Mouse (Mus musculus) C2C12 (cell line): Measurements from ENCODE around the gene Gpatch2l.

ENCODE experiments used
- CEBPB ChIP-seq: IDR thresholded peaks from one replicate; pipeline ENCODE4 v1.6.1; 2011; ENCODE audit warnings: low read depth, mild to moderate bottlenecking, control low read depth, moderate library complexity
- CTCF ChIP-seq: IDR thresholded peaks from one replicate; pipeline ENCODE4 v1.5.1; 2011; ENCODE audit not compliant: control insufficient read depth, insufficient read depth, insufficient read length
- FOSL1 ChIP-seq: IDR thresholded peaks from one replicate; pipeline ENCODE4 v1.8.0; 2011; ENCODE audit warnings: mild to moderate bottlenecking, low read length; ENCODE audit not compliant: poor library complexity, insufficient read depth, severe bottlenecking
- MAX ChIP-seq: IDR thresholded peaks from one replicate; pipeline ENCODE4 v1.6.1; 2011; ENCODE audit warnings: mild to moderate bottlenecking, control low read depth
- MYOD1 ChIP-seq: IDR thresholded peaks from one replicate; pipeline ENCODE4 v1.6.1; 2011; ENCODE audit warnings: low read depth; ENCODE audit not compliant: control insufficient read depth, insufficient read length
- USF1 ChIP-seq: IDR thresholded peaks from one replicate; pipeline ENCODE4 v1.6.1; 2011; ENCODE audit warnings: low read depth, mild to moderate bottlenecking, control low read depth, moderate library complexity

- TF ChIP-seq CTCF: no peak
- no peak for TF ChIP-seq MYOD1
- no peak for TF ChIP-seq USF1
- TF ChIP-seq MAX: no peak
- TF ChIP-seq CEBPB: no peak
- TF ChIP-seq FOSL1: no peak
Observed at GRCm38 (mm10) chr12:86305635-86306243, 64.1 kb downstream of the Gpatch2l start.
